ENCODE assay signal across 24 mouse cellular contexts in genomic region chr11:79107934-79108333, GRCm38 (mm10).
"Had no signal": no experiment of that assay in that cellular context is flagged by ENCODE, and none has a peak within 500 bp of the region (broad histone marks: within the 10 kb centered on the region; RNA-seq: fewer than 3 reads in every experiment).

No protein-coding gene starts in this region.

- H3K36me3 ChIP-seq: heart, embryonic 10.5 days; hindbrain, embryonic 10.5 days; hindbrain, embryonic 12.5 days; limb, embryonic 10.5 days; limb, embryonic 12.5 days had no signal

- DNase-seq: forebrain, postnatal 0 days; gastrocnemius, postnatal 10 days; gastrocnemius, postnatal 25 days; heart, postnatal 14 days; heart, postnatal 4 days; kidney, adult 18-20 months; kidney, adult 8-10 months; kidney, postnatal 10 days; kidney, postnatal 25 days; liver had no signal

- H3K4me3 ChIP-seq: gastrocnemius, adult 2 months; heart, embryonic 10.5 days; heart, embryonic 12.5 days; hindbrain, embryonic 10.5 days; hindbrain, embryonic 12.5 days; layer of hippocampus, adult 2 months; left cerebral cortex, adult 2 months; limb, embryonic 10.5 days; limb, embryonic 12.5 days had no signal

- H3K27ac ChIP-seq: heart, embryonic 10.5 days; hindbrain, embryonic 10.5 days; hindbrain, embryonic 12.5 days; hindbrain, embryonic 14.5 days; layer of hippocampus, adult 2 months; left cerebral cortex, adult 2 months; limb, embryonic 10.5 days; limb, embryonic 12.5 days had no signal

- H3K9me3 ChIP-seq: heart, embryonic 10.5 days; heart, embryonic 12.5 days; hindbrain, embryonic 10.5 days; hindbrain, embryonic 12.5 days; limb, embryonic 10.5 days; limb, embryonic 12.5 days had no signal

- H3K27me3 ChIP-seq: heart, embryonic 12.5 days; hindbrain, embryonic 12.5 days; limb, embryonic 12.5 days had no signal

- H3K9ac ChIP-seq: forebrain, postnatal 0 days; heart, embryonic 12.5 days; hindbrain, embryonic 12.5 days; hindbrain, embryonic 14.5 days; limb, embryonic 12.5 days had no signal

- H3K4me2 ChIP-seq: heart, embryonic 12.5 days; hindbrain, embryonic 12.5 days; hindbrain, embryonic 14.5 days; limb, embryonic 12.5 days; liver, embryonic 11.5 days had no signal

- ATAC-seq: forebrain, postnatal 0 days; hindbrain, embryonic 16.5 days; inflammation-experienced regulatory T-cells, adult 6 months; intestine, embryonic 16.5 days had no signal
